Mouse (Mus musculus) liver, embryonic 14.5 days (tissue): ENCODE data around the gene Lrrc1. TPM values are rescaled to one million over a fixed set of nuclear protein-coding genes. Genes with fewer than 3 reads are reported as not detected.

Experiments
- ATAC-seq: fragments of 200-750 bp; cut with Nextera tagmentation; 2 replicates; pipeline ENCODE4 v1.8.0; 2017; ENCODE audit warnings: moderate number of reproducible peaks, mild to moderate bottlenecking, moderate library complexity; ENCODE audit not compliant: insufficient read depth
- DNase-seq, 3 experiments: peaks; one replicate each; pipeline ENCODE4 v3.0.0-alpha.2; 2012 to 2013; ENCODE audit warnings: low read depth in 3 of 3, low spot score in 3 of 3
- H3K27ac ChIP-seq: fragments of 300-500 bp; sonication (generic); 2 replicates; pipeline ENCODE4 v1.5.1; 2014; ENCODE audit warnings: moderate library complexity, mild to moderate bottlenecking, control low read depth, inconsistent platforms
- H3K27me3 ChIP-seq: fragments of 300-500 bp; sonication (generic); 2 replicates; pipeline ENCODE4 v1.6.1; 2014; ENCODE audit warnings: mild to moderate bottlenecking, low read length, moderate library complexity; ENCODE audit not compliant: control insufficient read depth, insufficient read depth
- H3K36me3 ChIP-seq: fragments of 300-500 bp; sonication (generic); replicated peaks from 2 replicates; pipeline ENCODE4 v1.6.1; 2014; ENCODE audit warnings: low read depth; ENCODE audit not compliant: control insufficient read depth, insufficient read depth
- H3K4me1 ChIP-seq, 2 experiments: fragments of 200-500 bp in 1 of 2; fragments of 300-500 bp in 1 of 2; sonication (generic) in 1 of 2; replicated peaks; 2 replicates each; pipeline ENCODE4 v1.6.1; 2012 to 2014; ENCODE audit warnings: antibody characterized with exemption in 1 of 2, inconsistent platforms in 1 of 2, low read length in 1 of 2; ENCODE audit not compliant: control insufficient read depth in 2 of 2, insufficient read depth in 2 of 2
- H3K4me2 ChIP-seq: fragments of 300-500 bp; sonication (generic); 2 replicates; pipeline ENCODE4 v1.6.1; 2014; ENCODE audit warnings: low read depth, mild to moderate bottlenecking, control low read depth, moderate library complexity
- H3K4me3 ChIP-seq, 2 experiments: fragments of 200-500 bp in 1 of 2; fragments of 300-500 bp in 1 of 2; sonication (generic) in 1 of 2; 2 replicates each; pipeline ENCODE4 v1.5.1; 2012 to 2014; ENCODE audit warnings: low read depth in 2 of 2, low read length in 2 of 2, mild to moderate bottlenecking in 2 of 2, control low read depth in 1 of 2, inconsistent platforms in 1 of 2, moderate library complexity in 1 of 2; ENCODE audit not compliant: insufficient read depth in 1 of 2
- H3K9ac ChIP-seq: fragments of 300-500 bp; sonication (generic); replicated peaks from 2 replicates; pipeline ENCODE4 v1.6.1; 2014; ENCODE audit warnings: mild to moderate bottlenecking, control low read depth, moderate library complexity
- H3K9me3 ChIP-seq: fragments of 300-500 bp; sonication (generic); 2 replicates; pipeline ENCODE4 v1.6.1; 2016; ENCODE audit warnings: low read length, mixed read lengths; ENCODE audit not compliant: control insufficient read depth
- CTCF ChIP-seq: IDR thresholded peaks from 2 replicates; pipeline ENCODE4 v1.5.1; 2016; ENCODE audit warnings: antibody characterized with exemption, low read depth, control low read depth
- EP300 ChIP-seq: IDR thresholded peaks from 2 replicates; pipeline ENCODE4 v1.6.1; 2016; ENCODE audit warnings: antibody characterized with exemption, low read depth
- WGBS: fragments of 180-500 bp; shearing (Covaris S2); extraction: QIAGEN DNeasy Blood & Tissue Kit; methylation state at CpG from one replicate; pipeline ENCODE4 v1.1.7; 2014; ENCODE audit not compliant: insufficient replicate concordance; 5-methylcytosine and 5-hydroxymethylcytosine counted together
- polyA plus RNA-seq, 2 experiments: library from polyadenylated mRNA; depleted of rRNA in 1 of 2; stranded (reverse) in 1 of 2; unstranded in 1 of 2; fragments of >200 nt; fragmentation: Nextera tagmentation in 1 of 2; extraction: Ambion mirVana in 1 of 2; gene quantifications; 2 replicates each; pipeline versions ENCODE4 v1.2.1 to v1.2.3; 2012 to 2014

Lrrc1 gene
- polyA plus RNA-seq, 2 experiments = 3.1 to 3.2 TPM

GRCm38 (mm10) chr9:77536286-77536685 lies 8.4 kb downstream of the Lrrc1 start:
- no peaks in the 10 kb centered on the region for H3K9me3 ChIP-seq
- ATAC-seq (no peak), DNase-seq (no peak)
- 0 out of 4 replicates have a peak, but pooled peaks cover 0 to 5% of the 10 kb centered on the region in 2 experiments for H3K4me1 ChIP-seq
- TF ChIP-seq EP300 (no peak), CTCF (no peak)
- H3K27me3 ChIP-seq = no peaks in the 10 kb centered on the region
- H3K36me3 ChIP-seq = no peaks in the 10 kb centered on the region
- H3K4me3 ChIP-seq = no peak overlapping the region
- no peak overlapping the region for H3K4me2 ChIP-seq
- WGBS = 64% methylated on average over 6 of the region's 6 CpGs
- H3K9ac ChIP-seq = no peak overlapping the region
- H3K27ac ChIP-seq = no peak overlapping the region

- 55% methylated on average over 17 of the region's 17 CpGs for WGBS
- DNase-seq = no peak
- TF ChIP-seq EP300 (no peak), CTCF (no peak)
These were observed 9.5 kb downstream of the Lrrc1 start for GRCm38 (mm10) chr9:77535021-77535744.

GRCm38 (mm10) chr9:77528379-77529041 lies 16.2 kb downstream of the Lrrc1 start:
- Histone ChIP-seq H3K4me3 (no peak overlapping the region), H3K36me3 (no peaks in the 10 kb centered on the region), H3K27me3 (no peaks in the 10 kb centered on the region), H3K9ac (no peak overlapping the region), H3K9me3 (no peaks in the 10 kb centered on the region), H3K4me1 (peaks cover 0 to 20% of the 10 kb centered on the region in 2 experiments; a peak in 2 of 4 replicates), H3K4me2 (no peak overlapping the region), H3K27ac (no peak overlapping the region)
- TF ChIP-seq EP300 (no peak), CTCF (no peak)
- ATAC-seq = peak; percentile 55; the same call in 1 of the 2 replicates
- no peak for DNase-seq
- WGBS = 51% methylated on average over 5 of the region's 5 CpGs

More at GRCm38 (mm10) chr9:77535021-77535744, 9.5 kb downstream of the Lrrc1 start:
- Histone ChIP-seq H3K4me2 (no peak overlapping the region), H3K4me1 (peaks cover 0 to 8% of the 10 kb centered on the region in 2 experiments; a peak in 2 of 4 replicates), H3K27ac (no peak overlapping the region), H3K9ac (no peak overlapping the region), H3K9me3 (no peaks in the 10 kb centered on the region), H3K27me3 (no peaks in the 10 kb centered on the region), H3K4me3 (no peak overlapping the region), H3K36me3 (no peaks in the 10 kb centered on the region)
- ATAC-seq = no peak

GRCm38 (mm10) chr9:77527170-77527569 lies 17.5 kb downstream of the Lrrc1 start:
- no peak overlapping the region for H3K4me2 ChIP-seq
- no peaks in the 10 kb centered on the region for H3K36me3 ChIP-seq
- TF ChIP-seq CTCF (no peak), EP300 (no peak)
- H3K27me3 ChIP-seq = no peaks in the 10 kb centered on the region
- no peaks in the 10 kb centered on the region for H3K9me3 ChIP-seq
- 26% methylated on average over 6 of the region's 6 CpGs for WGBS
- no peak overlapping the region for H3K9ac ChIP-seq
- H3K27ac ChIP-seq = no peak overlapping the region
- H3K4me1 ChIP-seq = peaks cover 0 to 20% of the 10 kb centered on the region in 2 experiments; a peak in 2 of 4 replicates
- DNase-seq (no peak), ATAC-seq (no peak)
- no peak overlapping the region for H3K4me3 ChIP-seq

- Histone ChIP-seq H3K4me3 (no peak overlapping the region), H3K9me3 (no peaks in the 10 kb centered on the region), H3K4me2 (no peak overlapping the region), H3K27ac (no peak overlapping the region), H3K27me3 (no peaks in the 10 kb centered on the region), H3K4me1 (peaks cover 0 to 20% of the 10 kb centered on the region in 2 experiments; a peak in 2 of 4 replicates), H3K36me3 (no peaks in the 10 kb centered on the region), H3K9ac (no peak overlapping the region)
- WGBS = 32% methylated on average over 2 of the region's 2 CpGs
- ATAC-seq (no peak), DNase-seq (no peak)
- TF ChIP-seq EP300 (no peak), CTCF (no peak)
These were observed 18.0 kb downstream of the Lrrc1 start for GRCm38 (mm10) chr9:77526715-77527114.
